Mouse (Mus musculus) embryo, embryonic 10 days (tissue): Measurements from ENCODE around the gene Ace3.

Experiments used
- DNase-seq: peaks from one replicate; pipeline ENCODE4 v3.0.0-alpha.2; 2015; ENCODE audit warnings: low spot score

The Ace3 gene

GRCm38 (mm10) chr11:106044349-106044748 lies 49.9 kb downstream of the Ace3 start:
- no peak for DNase-seq

- no peak for DNase-seq
Measured at GRCm38 (mm10) chr11:106045256-106045655, 50.8 kb downstream of the Ace3 start.

GRCm38 (mm10) chr11:106045780-106046179 lies 51.3 kb downstream of the Ace3 start:
- DNase-seq: no peak

- DNase-seq: no peak
Measured at GRCm38 (mm10) chr11:106046584-106046983, 52.1 kb downstream of the Ace3 start.

- DNase-seq: no peak
Measured at GRCm38 (mm10) chr11:106053921-106054320, 59.4 kb downstream of the Ace3 start.

GRCm38 (mm10) chr11:106054600-106054999 lies 60.1 kb downstream of the Ace3 start:
- no peak for DNase-seq
